Mouse (Mus musculus) forelimb bud, embryonic 11.5 days (tissue): ENCODE results near the gene Lipo1.
"Not testable (repeated sequence)": the region's sequence is repeated elsewhere in the genome, so short reads cannot be mapped to it uniquely, and the experiment has no call there.

ENCODE experiments used
- DNase-seq: peaks from one replicate; pipeline ENCODE4 v3.0.0-alpha.2; 2012; ENCODE audit warnings: low read depth, low spot score

Gene Lipo1

DNA sequence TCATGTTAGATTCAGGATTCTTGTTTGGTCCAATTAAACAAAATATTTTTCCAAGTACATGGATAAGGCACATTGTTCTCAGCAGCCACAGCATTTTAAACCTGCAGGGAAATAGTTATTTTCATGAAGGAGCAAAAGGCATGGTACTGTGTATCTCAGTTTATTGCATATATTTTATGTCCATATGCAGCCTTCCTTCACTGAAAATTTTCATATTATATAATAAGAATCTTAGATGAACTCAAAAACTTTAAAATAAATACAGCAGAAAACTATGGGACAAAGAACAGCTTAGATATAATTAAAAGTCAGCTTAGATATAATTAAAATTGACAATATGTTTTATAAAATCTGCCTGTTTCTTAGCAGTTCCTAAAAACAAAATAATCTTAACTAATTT is at the start of gene Lipo1:
Gene Lipo1 (minus strand): TSS at position 101 of the 400 bp plus-strand sequence.
- not testable (repeated sequence) for DNase-seq

DNA sequence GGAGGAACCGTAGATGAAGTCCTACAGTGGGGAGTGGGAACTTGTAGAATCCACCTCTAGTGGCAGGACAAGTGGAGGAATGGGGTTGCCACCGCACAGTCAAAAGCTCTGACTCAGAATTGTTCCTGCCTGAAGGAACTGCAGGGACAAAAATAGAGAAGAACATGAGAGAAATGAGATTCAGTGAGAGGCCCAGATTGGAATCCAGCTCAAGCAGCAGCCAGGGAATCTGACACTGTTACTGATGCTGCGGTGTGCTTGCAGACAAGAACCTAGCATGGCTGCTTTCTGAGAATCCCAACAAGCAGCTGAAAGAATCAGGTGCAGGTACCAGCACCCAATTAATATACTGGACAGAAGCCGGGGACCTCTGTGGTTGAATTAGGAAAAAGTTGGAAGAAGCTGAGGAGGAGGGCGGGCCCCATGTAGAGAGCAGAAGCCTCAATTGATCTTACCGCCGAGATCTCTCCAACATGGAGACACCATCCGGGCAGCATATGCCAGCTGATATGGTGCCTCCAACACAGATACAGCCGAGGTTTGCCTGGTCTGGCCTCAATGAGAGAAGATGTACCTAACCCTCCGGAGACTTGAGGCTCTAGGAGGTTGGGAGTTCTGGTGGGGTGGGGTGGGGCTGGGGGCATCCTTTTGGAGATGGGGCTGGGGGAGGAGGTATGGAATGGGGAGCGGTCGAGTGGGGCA is 532 bp downstream of the Lipo1 start:
- DNase-seq, result no peak

DNA sequence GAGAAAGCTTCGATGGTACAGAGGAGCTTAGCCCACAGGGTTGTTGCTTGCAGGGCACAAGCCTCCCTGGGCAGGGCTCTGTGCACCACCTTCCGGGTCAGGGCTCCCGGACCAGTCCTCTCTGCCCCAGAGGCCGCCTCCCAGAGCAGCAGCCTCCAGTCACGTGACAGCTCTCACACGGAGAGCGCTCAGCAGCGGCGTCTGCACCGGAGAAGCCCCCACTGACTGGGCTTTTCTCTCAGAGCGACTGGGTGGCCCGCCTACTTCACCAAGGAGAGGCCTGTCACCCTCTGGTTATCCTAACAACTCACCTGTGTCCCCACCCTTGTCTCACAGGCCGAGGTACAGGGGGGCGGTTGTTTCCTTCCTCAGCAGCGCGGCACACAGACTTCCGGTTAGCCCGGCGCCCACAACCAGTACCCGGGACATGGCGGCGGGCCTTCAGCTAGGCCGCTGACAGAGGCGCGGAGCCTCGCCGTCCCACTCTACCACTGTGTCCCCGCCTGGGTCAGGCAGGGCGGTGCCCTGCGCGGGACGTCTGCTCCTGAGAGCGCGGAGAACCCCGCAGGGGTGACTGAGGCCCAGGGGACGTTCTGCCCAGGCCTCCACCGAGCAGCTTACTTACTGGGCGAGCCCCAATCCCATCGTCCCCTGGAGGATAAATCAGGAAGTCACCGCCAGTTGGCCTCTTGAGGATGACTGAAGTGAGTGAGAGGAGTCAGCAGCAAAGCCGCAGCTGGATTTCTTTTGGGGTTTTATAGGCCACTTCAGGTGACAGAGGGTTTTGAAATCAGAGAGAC is 25.8 kb downstream of the Lipo1 start, which contains the start of gene Lipo3:
Gene Lipo3 (minus strand): TSS at position 665 of the 800 bp plus-strand sequence.
- DNase-seq, result not testable (repeated sequence)

DNA sequence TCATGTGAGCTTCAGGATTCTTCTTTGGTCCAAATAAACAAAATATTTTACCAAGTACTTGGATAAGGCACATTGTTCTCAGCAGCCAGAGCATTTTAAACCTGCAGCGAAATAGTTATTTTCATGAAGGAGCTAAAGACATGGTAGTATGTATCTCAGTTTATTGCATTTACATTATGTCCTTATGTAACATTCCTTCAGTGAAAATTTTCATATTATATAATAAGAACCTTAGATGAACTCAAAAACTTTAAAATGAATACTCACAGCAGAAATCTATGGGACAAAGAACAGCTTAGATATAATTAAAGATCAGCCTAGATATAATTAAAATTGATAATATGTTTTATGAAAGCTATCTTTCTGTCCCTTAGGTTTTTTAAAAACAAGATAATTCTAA is 36.0 kb downstream of the Lipo1 start, which contains the start of gene Lipo2:
Gene Lipo2 (minus strand): TSS at position 101 of the 400 bp plus-strand sequence.
- not testable (repeated sequence) for DNase-seq
